Mouse (Mus musculus) fibroblast of lung, adult 2 months (primary cell): ENCODE data around the gene Gm49396.

Source experiments
- DNase-seq: peaks from one replicate; pipeline ENCODE4 v3.0.0-alpha.2; 2011; ENCODE audit warnings: low read depth

The Gm49396 gene

GRCm38 (mm10) chr7:30563117-30563905 lies at the start of gene Gm49396, which contains the start of the genes U2af1l4 and Psenen:
Gene Gm49396, plus strand, starts transcription at chr7:30563344.
Gene U2af1l4, plus strand, starts transcription at chr7:30563301.
Gene Psenen, minus strand, starts transcription at chr7:30563627.
- DNase-seq, result peak; percentile 95

DNA sequence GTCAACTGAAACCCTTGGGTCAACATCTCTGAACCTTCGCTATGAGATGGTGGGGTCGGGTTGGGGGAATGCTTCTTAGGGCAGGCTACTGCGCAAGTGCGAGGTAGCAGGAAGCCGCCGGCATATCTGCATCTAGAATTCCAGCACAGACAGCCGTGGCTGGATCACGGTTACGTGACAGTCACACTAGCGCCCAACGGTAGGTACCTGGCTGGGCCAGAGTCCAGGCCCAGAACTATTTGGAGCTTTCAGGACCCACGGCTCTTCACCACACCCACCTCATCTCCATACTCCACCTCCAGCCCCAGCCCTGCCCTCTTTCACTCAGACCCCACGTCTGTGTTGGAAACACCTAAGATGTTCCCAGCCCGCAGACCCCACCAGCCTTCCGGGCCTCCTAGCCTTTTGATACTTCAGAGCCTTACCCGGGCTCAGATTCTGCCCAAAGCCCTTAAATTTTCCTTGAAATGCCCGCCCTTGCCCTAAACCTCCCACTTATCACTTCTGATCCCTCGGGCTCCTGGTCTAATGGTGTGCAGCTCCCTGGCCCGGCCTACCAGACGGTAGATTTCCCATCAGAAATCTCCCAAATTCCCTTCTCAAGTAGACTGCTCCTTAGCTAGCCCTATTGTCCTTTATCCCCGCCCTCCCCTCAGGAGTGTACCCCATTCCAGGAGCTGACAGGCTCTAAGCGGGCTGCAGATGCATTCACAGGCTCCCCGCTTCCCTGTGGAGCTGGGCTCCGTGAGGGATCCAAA lies 48.0 kb upstream of the Gm49396 start:
- no peak for DNase-seq

DNA sequence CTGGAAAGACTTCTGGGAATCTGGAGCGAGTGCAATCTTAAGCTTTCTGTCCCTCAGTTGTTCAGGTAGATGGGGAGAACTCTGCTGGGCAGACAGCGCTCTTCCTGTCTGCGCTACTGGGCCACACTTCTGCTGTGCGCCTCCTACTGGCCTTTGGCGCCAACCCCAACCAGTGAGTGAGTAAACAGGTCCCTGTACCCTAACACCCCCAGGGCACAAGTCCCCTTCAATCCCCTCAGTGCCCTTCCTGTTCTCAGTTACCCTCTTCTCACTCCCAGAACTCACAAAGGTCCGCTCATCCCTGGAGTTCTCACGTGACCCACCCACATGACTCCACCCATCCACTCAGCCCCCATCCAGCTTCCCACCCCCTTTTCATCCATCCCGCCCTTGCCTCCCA lies 44.8 kb upstream of the Gm49396 start:
- no peak for DNase-seq

GRCm38 (mm10) chr7:30520396-30520795 lies 42.7 kb upstream of the Gm49396 start:
- no peak for DNase-seq

DNA sequence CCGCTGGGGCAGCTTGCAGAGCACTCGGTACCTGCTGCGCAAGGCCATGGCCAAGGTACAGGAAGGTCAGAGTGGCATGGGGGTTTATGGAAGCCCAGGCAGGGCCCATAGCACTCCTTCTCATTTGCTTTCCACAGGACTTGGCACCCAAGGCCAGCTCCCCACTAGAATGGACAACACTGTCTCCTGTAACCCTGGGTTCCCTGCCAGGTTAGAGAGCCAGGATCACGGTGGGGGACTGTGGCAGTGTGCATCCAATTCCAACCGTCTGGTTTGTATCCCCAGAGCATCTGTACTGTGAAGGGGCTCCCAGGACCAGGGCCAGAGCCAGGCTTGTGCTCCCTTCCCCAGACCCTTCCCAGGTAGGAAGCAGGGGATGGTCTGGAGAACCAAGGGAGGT lies 42.3 kb upstream of the Gm49396 start:
- DNase-seq, result no peak

- DNase-seq, result no peak
These were observed 40.3 kb upstream of the Gm49396 start for GRCm38 (mm10) chr7:30522871-30523270.

DNA sequence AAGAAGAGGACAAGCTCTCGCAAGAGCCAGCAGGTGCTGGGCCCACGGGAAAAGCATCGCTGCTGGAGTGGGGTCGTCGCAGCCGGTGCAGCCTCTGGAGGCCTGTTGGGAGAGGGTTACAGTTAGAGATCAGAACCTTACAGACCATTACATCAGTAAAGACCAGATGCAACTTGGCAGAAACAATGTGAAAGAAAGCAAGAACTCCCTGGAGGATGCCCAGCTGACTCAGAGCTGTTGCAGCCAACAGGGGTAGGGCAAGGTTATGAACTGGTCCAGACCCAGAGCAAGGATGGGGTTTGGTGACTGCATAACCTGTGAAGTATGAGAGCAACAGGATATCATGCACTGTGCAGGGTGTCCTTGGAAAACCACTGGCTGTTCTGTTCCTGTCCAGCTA lies 38.7 kb upstream of the Gm49396 start:
- DNase-seq, result peak; percentile 75

DNA sequence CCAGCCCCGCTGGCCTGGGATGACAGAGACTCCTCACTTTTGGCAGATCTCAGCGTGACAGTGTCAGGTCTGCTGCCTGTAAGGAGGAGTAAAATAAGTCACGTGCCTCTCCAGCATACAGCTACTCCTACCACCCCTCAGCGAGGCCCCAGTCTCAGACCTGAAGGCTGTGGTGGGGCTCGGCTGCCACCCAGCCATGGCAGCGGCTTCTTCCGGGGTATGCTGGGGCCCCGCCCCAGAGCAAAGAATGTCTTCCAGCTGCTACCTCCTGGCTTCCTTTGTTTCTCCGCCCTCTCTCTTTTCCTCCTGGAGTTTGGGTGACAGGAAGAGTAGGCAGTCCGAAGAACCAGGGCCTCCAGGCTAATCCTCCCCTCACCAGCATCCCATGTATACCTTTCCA lies 37.2 kb upstream of the Gm49396 start:
- DNase-seq, result no peak

DNA sequence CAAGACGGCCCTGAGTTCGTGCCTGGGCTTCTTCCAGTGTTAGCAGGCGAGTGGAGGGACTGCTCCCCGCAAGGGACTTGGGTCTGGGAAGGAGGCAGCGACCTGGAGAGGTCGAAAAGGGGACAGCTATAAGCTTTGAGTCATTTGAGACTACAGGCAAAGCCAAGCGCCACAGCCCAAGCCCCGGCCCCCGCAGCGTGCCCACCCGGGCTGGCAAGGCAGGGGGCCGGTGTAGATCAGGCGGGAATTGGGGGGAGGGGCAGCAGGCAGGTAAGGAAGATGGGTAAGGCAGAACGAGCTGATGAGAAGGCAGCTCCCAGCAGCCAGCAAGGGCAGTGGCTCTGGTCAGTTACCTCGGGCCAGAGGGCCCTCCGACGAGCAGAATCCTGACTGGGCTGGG lies 36.7 kb upstream of the Gm49396 start:
- no peak for DNase-seq

- DNase-seq, result no peak
These were observed 36.2 kb upstream of the Gm49396 start for GRCm38 (mm10) chr7:30526981-30527380.

DNA sequence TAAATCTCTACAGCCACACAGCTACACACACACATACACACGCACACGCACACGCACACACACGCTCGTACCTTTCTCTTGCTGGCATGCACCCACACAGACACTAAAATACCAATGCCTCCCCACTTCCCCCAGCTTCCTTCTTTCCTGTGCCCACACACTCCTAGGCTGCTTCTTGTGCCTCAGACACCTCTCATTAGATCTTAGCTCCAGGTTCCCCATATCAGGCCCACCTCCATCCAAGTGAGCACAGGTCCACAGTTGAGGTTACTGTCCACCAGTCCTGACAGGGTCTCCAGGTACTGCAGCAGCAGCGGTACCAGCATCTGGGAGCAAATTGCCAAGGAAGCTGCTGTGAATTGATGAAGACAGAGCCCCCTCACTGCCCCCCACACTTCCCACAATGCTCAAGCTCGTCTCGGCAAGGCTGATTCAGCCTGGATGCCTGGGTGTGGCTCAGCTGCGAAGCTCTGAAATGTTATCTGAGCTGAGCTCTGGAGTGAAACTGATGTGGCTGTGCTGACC lies 31.8 kb upstream of the Gm49396 start:
- DNase-seq, result no peak

GRCm38 (mm10) chr7:30532931-30533330 lies 30.2 kb upstream of the Gm49396 start:
- DNase-seq, result no peak

DNA sequence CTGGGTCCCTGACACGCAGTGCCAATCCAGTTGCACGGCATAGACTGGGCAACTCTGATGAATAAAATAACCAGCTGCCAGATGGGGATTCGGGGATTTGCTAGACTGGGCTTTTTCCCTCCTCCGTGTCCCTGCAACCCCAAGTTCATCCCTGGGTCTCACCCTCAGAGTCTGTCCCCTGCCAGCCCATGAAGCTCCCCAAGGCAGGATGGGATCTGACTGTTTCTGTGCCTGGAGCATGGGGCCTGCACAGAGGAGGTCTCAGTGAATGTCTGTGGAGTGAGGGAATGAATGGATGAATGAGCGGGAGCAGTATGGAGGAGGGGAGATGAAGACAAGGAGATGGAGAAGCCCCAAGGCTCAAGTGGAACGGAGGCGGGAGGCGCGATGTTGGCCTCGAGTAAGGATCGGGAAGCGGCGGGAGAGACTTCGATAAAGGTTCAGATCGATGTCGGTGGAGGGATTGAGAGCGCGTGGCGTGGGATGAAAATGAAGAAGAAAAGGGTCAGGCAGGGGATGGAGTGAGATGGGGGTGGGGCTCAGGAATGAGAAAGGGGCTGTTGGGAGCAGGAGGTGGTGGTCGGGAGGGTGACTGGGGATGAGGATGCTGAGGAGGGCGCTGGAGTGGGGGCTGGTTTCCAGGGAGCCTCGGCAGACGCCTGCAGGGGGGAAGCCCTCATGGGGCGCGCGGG lies 29.1 kb upstream of the Gm49396 start:
- DNase-seq, result no peak

DNA sequence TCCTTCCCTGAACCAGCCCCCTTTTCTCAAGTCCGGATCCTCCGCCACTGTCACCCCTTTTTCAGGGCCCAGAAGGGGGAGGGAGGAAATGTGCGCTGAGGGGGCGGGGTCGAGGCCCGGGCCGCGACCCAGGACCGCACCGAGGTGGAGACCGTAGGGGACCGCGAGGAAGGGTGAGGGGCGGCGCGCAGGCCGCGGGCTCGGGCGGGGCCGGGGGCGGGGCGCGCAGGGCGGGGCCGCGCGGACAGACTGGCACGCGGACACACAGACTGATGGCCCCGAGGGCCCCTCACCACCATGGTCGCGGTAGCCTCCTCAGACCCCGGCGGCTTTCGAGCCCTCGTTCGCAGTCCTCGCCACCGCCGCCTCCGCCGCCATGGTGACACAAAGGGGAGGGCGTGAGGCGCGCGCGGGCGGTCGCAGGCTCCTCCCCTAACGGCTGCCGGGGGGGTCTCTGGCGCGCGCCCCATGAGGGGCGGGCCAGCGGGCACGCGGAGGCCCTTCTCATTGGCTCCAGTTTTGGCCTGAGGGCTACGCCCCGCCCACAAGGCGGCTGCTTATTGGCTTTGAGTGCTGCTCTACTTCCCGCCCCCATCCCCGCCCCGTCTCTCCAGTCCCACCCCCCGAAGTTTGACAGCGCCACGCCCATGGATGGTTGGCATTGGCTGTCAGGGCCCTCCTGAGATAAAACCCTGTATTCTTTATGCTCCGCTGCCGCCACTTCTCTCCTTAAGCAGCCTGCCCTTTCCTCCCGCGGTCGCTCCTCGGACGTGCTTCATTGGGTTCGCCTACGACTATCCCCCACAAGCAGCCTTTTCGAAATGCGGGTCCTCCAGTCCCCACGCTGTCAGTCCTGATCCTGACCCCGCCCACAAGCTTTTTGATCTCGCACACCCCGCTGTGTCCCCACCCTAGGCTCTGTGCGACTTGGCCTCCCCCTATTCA lies 28.2 kb upstream of the Gm49396 start, which contains the start of gene Arhgap33:
Gene Arhgap33 (minus strand): TSS at position 428 of the 945 bp plus-strand sequence.
- peak; percentile 87 for DNase-seq

DNA sequence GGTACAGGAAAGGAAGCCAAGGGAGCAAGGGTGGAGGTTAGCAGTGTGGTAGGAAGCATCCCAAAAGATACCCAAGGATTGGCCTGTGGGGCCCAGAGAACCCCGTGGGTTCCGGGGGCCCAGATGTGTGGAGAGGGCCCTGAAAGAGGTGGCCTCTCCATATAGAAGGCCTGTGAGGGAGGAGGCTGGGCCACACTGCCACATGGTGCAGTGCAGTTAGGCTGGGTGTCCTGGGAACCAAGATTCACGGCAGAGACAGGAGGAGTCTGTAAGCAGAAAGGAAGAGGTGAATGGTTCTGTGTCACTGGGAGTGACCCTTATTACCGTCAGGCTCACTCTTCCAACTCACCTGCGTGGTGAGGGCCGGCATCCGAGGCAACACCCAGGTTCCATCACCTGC lies 22.6 kb upstream of the Gm49396 start:
- no peak for DNase-seq

GRCm38 (mm10) chr7:30544327-30544726 lies 18.8 kb upstream of the Gm49396 start:
- DNase-seq, result no peak

DNA sequence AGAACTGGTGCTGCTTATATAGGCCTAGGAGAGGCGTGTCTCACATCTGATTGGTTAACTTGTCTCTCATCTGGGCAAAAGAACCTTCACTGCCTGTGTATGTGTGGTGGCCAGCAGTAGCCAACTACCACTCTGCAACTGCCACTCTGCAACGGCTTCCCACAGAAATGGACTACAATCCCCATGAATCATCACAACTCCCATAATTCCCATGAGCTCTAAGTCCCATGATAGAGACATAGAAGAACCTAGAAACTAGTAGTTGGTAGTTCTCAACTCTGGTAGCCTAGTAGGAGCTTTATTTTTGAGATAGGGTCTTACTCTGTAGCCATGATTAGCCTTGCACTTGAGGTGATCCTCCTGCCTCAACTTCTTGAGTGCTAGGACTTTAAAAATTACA lies 13.3 kb upstream of the Gm49396 start:
- DNase-seq, result no peak

- no peak for DNase-seq
These were observed 12.5 kb upstream of the Gm49396 start for GRCm38 (mm10) chr7:30550603-30551002.

DNA sequence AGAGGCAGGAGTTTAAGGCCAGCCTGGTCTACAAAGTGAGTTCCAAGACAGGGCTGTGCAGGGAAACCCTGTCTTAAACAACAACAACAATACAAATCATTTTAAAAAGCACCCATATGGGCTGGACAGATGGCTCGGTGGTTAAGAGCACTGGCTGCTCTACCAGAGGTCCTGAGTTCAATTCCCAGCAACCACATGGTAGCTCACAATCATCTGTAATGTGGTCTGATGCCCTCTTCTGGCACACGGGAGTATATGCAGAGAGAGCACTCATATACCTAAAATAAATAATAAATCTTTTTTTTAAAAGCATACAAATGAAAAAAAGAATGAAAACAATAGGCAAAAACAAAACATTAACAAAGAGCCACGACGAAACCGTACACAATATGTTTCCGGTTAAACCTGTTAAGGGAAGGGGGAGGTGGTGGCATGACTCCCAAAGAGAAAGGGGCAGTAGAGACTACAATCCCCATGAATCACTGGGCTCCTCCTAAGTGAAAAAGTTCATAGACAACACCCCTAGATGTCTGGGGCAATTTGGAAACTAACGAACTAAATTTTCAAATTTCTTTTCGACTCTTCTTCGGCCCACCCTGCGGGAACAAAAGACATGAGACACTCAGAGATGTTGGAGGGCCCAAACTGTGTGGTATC lies 11.6 kb upstream of the Gm49396 start:
- no peak for DNase-seq
